Mouse (Mus musculus): Measurements from ENCODE around the gene Eid2b. TPM values are rescaled to one million over a fixed set of nuclear protein-coding genes. Genes with fewer than 3 reads are reported as not detected.
"Not testable (repeated sequence)": the region's sequence is repeated elsewhere in the genome, so short reads cannot be mapped to it uniquely, and the experiment has no call there.

Gene Eid2b
- polyA plus RNA-seq (2015; fragmentation: Nextera tagmentation; extraction: Ambion mirVana): 1.7 and 1.8 TPM in 2 replicates

- H3K9me3 ChIP-seq (replicated peaks): no peaks in the 10 kb centered on the region
- peak within 1 kb of the TSS; percentile 74 for H3K27ac ChIP-seq (replicated peaks)
- peaks cover 9% of the 10 kb centered on the region for H3K4me1 ChIP-seq (replicated peaks)
- peak within 1 kb of the TSS; percentile 85 for H3K9ac ChIP-seq
- ATAC-seq (ENCODE audit: insufficient read depth): peak; percentile 70
- 0 out of 2 replicates have a peak, but pooled peaks cover 5% of the 10 kb centered on the region for H3K27me3 ChIP-seq
- peak within 1 kb of the TSS; percentile 96 for H3K4me2 ChIP-seq
- H3K4me3 ChIP-seq (replicated peaks): peak within 1 kb of the TSS; percentile 82
- no peaks in the 10 kb centered on the region for H3K36me3 ChIP-seq (replicated peaks)
- WGBS (ENCODE audit: insufficient replicate concordance): 4% methylated on average over 68 of the region's 68 CpGs
These were observed at the start of gene Eid2b for GRCm38 (mm10) chr7:28277615-28278278. Gene Eid2b (plus strand): TSS chr7:28277739.

DNA sequence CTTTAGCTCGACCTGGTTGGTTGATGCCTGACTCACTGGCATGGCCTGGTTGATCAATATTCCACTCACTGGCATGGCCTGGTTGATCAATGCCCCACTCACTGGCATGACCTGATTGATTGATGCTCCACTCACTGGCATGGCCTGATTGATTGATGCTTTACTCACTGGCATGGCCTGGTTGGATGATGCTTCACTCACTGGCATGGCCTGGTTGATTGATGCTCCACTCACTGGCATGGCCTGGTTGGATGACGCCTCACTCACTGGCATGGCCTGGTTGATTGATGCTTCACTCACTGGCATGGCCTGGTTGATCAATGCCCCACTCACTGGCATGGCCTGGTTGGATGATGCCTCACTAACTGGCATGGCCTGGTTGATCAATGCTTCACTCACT, 33.6 kb upstream of the Eid2b start:
- H3K9me3 ChIP-seq (replicated peaks); ATAC-seq (ENCODE audit: insufficient read depth); H3K4me2 ChIP-seq; H3K4me3 ChIP-seq (replicated peaks); H3K27me3 ChIP-seq; H3K9ac ChIP-seq; H3K36me3 ChIP-seq (replicated peaks); H3K4me1 ChIP-seq (replicated peaks); H3K27ac ChIP-seq (replicated peaks): not testable (repeated sequence)
- WGBS (ENCODE audit: insufficient replicate concordance): 30% methylated on average over 2 of the region's 2 CpGs

DNA sequence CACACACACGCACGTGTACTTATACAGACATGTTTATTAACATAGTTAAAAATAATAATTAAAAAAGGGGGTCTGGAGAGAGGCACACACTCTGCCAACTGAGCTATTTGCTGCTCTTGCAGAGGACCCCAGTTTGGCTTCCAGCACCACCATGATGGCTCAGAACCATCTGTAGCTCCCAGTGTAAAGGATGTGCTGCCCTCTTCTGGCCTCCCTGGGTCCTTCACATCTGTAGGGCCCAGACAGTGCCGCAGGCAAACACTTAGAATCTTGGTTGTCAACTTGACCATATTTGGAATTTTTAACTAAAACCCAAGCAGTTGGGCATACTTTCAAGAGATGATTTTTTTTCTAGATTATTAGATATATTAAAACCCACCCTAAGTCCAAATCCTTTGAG, 28.6 kb upstream of the Eid2b start:
- no peaks in the 10 kb centered on the region for H3K9me3 ChIP-seq (replicated peaks)
- no peaks in the 10 kb centered on the region for H3K36me3 ChIP-seq (replicated peaks)
- H3K4me3 ChIP-seq (replicated peaks): no peak overlapping the region
- no peaks in the 10 kb centered on the region for H3K4me1 ChIP-seq (replicated peaks)
- H3K9ac ChIP-seq: no peak overlapping the region
- WGBS (ENCODE audit: insufficient replicate concordance): 63% methylated on average over 3 of the region's 3 CpGs
- no peaks in the 10 kb centered on the region for H3K27me3 ChIP-seq
- no peak overlapping the region for H3K27ac ChIP-seq (replicated peaks)
- H3K4me2 ChIP-seq: no peak overlapping the region
- ATAC-seq (ENCODE audit: insufficient read depth): no peak

GRCm38 (mm10) chr7:28251976-28252375, 25.6 kb upstream of the Eid2b start:
- 76% methylated on average over 17 of the region's 17 CpGs for WGBS (ENCODE audit: insufficient replicate concordance)
- Histone ChIP-seq H3K4me1 (replicated peaks) (no peaks in the 10 kb centered on the region), H3K27ac (replicated peaks) (no peak overlapping the region), H3K36me3 (replicated peaks) (no peaks in the 10 kb centered on the region), H3K9ac (no peak overlapping the region), H3K9me3 (replicated peaks) (peaks cover 5% of the 10 kb centered on the region; the same call in 1 of the 2 replicates), H3K4me3 (replicated peaks) (no peak overlapping the region), H3K4me2 (no peak overlapping the region), H3K27me3 (no peaks in the 10 kb centered on the region)
- ATAC-seq (ENCODE audit: insufficient read depth): no peak

GRCm38 (mm10) chr7:28254591-28254990, 22.9 kb upstream of the Eid2b start:
- Histone ChIP-seq H3K9me3 (replicated peaks) (peaks cover 5% of the 10 kb centered on the region; the same call in 1 of the 2 replicates), H3K27me3 (no peaks in the 10 kb centered on the region), H3K4me1 (replicated peaks) (no peaks in the 10 kb centered on the region), H3K27ac (replicated peaks) (no peak overlapping the region), H3K4me2 (no peak overlapping the region), H3K9ac (no peak overlapping the region), H3K36me3 (replicated peaks) (no peaks in the 10 kb centered on the region), H3K4me3 (replicated peaks) (no peak overlapping the region)
- no peak for ATAC-seq (ENCODE audit: insufficient read depth)
- 33% methylated on average over 6 of the region's 6 CpGs for WGBS (ENCODE audit: insufficient replicate concordance)

DNA sequence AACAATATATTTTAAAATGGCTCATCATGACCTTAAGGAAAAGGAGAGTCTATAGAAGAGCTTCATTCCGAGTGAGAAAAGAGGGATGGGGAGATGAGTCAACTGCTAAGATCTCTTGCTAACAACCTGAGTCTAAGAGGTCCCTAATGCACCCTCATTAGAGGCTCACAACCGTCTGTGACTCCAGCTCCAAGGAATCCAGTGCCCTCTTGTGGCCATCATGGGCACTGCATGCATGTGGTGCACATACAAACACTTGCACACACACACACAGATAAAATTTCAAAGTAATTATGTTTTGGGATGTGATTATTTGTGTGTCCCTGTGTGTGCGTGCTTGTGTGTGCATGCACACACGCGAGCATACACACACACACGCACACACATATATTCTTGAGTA, 22.1 kb upstream of the Eid2b start:
- ATAC-seq (ENCODE audit: insufficient read depth): no peak
- Histone ChIP-seq H3K27ac (replicated peaks) (no peak overlapping the region), H3K4me3 (replicated peaks) (no peak overlapping the region), H3K4me2 (no peak overlapping the region), H3K9me3 (replicated peaks) (peaks cover 5% of the 10 kb centered on the region; the same call in 1 of the 2 replicates), H3K27me3 (no peaks in the 10 kb centered on the region), H3K9ac (no peak overlapping the region), H3K4me1 (replicated peaks) (no peaks in the 10 kb centered on the region), H3K36me3 (replicated peaks) (no peaks in the 10 kb centered on the region)
- WGBS (ENCODE audit: insufficient replicate concordance): 62% methylated on average over 6 of the region's 6 CpGs

DNA sequence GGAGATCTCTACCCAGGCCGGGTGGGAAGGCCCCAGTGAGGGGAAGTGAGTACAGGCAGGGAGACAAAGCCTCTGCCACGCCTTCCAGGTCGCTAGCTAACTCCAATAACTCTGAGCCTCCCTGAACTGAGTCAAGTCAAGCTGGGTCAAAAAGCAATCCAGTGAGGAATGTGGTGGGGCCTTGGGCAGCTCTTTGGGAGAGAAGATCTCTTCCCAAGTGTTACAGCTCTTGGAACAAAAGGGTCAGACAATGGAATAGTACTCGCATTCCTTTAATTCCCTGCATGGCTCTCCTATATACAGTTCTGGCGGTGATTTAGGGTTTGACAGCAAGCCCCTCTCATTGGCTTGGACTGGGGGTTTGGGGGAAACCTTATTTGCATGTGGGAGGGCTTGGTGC, 14.7 kb upstream of the Eid2b start:
- no peaks in the 10 kb centered on the region for H3K36me3 ChIP-seq (replicated peaks)
- H3K27me3 ChIP-seq: peaks cover 21% of the 10 kb centered on the region
- no peak overlapping the region for H3K4me2 ChIP-seq
- H3K9ac ChIP-seq: no peak overlapping the region
- H3K27ac ChIP-seq (replicated peaks): no peak overlapping the region
- no peaks in the 10 kb centered on the region for H3K4me1 ChIP-seq (replicated peaks)
- 44% methylated on average over 5 of the region's 5 CpGs for WGBS (ENCODE audit: insufficient replicate concordance)
- no peak overlapping the region for H3K4me3 ChIP-seq (replicated peaks)
- H3K9me3 ChIP-seq (replicated peaks): no peaks in the 10 kb centered on the region
- no peak for ATAC-seq (ENCODE audit: insufficient read depth)

DNA sequence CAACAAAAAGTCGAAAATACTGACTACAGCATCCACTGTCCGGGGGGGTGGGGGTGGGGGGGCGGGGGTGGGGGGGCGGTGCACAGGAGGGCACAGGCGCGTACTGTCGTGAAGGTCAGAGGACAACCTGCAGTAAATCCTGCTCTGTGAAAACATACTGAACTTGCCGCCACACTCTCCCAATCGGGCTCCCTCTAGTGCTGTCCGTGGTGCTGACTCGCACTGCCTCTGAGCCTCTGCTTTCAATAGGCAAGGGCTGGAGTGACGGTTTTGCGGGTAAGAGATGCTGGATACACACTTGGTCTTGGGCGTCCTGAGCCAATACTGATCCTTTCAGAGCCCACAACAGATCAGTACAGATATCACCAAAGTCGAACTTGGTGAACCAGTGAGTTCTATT, 13.8 kb upstream of the Eid2b start:
- no peak for ATAC-seq (ENCODE audit: insufficient read depth)
- Histone ChIP-seq H3K36me3 (replicated peaks) (no peaks in the 10 kb centered on the region), H3K4me3 (replicated peaks) (no peak overlapping the region), H3K9ac (no peak overlapping the region), H3K4me2 (no peak overlapping the region), H3K27ac (replicated peaks) (no peak overlapping the region), H3K9me3 (replicated peaks) (no peaks in the 10 kb centered on the region), H3K27me3 (peaks cover 30% of the 10 kb centered on the region), H3K4me1 (replicated peaks) (peaks cover 7% of the 10 kb centered on the region)
- 4% methylated on average over 15 of the region's 15 CpGs for WGBS (ENCODE audit: insufficient replicate concordance)

GRCm38 (mm10) chr7:28265391-28265790, 12.1 kb upstream of the Eid2b start:
- 76% methylated on average over 13 of the region's 13 CpGs for WGBS (ENCODE audit: insufficient replicate concordance)
- H3K4me2 ChIP-seq: no peak overlapping the region
- H3K4me3 ChIP-seq (replicated peaks): no peak overlapping the region
- H3K36me3 ChIP-seq (replicated peaks): no peaks in the 10 kb centered on the region
- H3K27me3 ChIP-seq: peaks cover 37% of the 10 kb centered on the region
- H3K4me1 ChIP-seq (replicated peaks): peaks cover 7% of the 10 kb centered on the region
- H3K9me3 ChIP-seq (replicated peaks): no peaks in the 10 kb centered on the region
- H3K9ac ChIP-seq: no peak overlapping the region
- no peak for ATAC-seq (ENCODE audit: insufficient read depth)
- H3K27ac ChIP-seq (replicated peaks): no peak overlapping the region

DNA sequence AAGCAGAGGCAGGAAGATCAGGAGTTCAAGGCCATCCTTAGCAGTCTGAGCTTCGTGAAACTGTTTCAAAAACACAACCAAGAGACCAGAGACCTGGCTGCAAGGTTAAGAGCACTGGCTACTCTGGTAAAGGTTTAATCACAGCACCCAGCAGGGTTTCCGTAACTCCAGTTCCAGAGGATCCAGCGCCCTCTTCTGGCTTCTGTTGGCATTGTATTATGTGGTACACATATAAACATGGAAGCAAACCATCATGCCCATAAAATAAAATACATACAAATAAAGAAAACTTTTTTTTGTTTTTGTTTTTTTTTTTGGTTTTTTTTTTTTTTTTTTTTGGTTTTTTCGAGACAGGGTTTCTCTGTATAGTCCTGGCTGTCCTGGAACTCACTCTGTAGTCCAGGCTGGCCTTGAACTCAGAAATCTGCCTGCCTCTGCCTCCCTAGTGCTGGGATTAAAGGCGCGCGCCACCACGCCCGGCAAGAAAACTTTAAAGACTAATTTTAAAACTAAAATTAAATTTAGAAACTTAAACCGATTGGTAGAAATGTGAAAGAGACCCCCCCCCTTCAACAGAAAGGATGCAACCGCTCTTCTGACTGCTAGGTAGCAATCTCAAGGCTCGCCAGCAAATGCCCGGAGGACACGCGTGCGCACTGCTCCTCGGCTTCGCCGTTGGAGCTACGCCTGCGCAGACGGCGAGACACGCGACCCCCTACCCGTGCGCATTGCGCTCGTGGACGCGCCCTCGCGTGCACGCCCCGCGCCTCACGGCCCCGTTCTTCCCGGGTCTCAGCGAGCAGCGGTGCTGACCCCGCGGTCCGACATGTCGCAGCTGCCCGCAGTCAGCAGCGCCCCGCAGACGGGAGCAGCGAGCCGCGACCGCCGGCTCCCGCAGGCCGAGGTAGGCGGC, 10.2 kb upstream of the Eid2b start, which contains the start of gene Eid2:
Gene Eid2 (plus strand): TSS at position 753 of the 913 bp plus-strand sequence.
- Histone ChIP-seq H3K4me1 (replicated peaks) (peaks cover 7% of the 10 kb centered on the region), H3K9me3 (replicated peaks) (no peaks in the 10 kb centered on the region), H3K4me2 (peak within 1 kb of the TSS; percentile 75), H3K36me3 (replicated peaks) (no peaks in the 10 kb centered on the region), H3K27me3 (peaks cover 37% of the 10 kb centered on the region), H3K4me3 (replicated peaks) (peak within 1 kb of the TSS; percentile 62), H3K27ac (replicated peaks) (no peak within 1 kb of the TSS), H3K9ac (peak within 1 kb of the TSS; percentile 42; the same call in 1 of the 2 replicates)
- peak; percentile 37; the same call in 1 of the 2 replicates for ATAC-seq (ENCODE audit: insufficient read depth)
- 5% methylated on average over 57 of the region's 57 CpGs for WGBS (ENCODE audit: insufficient replicate concordance)

DNA sequence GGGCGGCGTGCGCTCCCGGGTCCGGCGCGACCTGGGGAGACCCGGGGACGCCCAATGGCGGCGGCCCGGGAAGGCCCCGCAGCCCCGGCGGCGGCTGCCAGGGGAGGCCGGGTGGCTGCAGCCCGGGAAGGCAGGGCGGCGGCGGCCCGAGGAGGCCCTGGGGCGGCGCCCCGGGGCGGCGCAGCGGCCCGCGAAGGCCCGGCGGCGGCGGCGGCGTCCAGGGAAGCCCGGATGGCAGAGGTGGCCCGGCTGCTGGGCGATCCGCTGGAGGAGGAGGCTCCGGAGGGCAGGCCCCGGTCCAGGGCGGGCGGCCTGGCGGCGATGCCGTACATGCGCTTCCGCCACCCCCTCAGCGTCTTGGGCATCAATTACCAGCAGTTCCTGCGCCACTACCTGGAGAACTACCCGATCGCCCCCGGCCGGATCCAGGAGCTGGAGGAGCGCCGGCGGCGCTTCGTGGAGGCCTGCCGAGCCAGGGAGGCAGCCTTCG, 9.5 kb upstream of the Eid2b start:
- Histone ChIP-seq H3K4me1 (replicated peaks) (peaks cover 7% of the 10 kb centered on the region), H3K36me3 (replicated peaks) (no peaks in the 10 kb centered on the region), H3K9ac (peak overlapping the region; percentile 42; the same call in 1 of the 2 replicates), H3K4me3 (replicated peaks) (peak overlapping the region; percentile 62), H3K4me2 (peak overlapping the region; percentile 75), H3K9me3 (replicated peaks) (no peaks in the 10 kb centered on the region), H3K27me3 (peaks cover 37% of the 10 kb centered on the region), H3K27ac (replicated peaks) (no peak overlapping the region)
- under 1% methylated on average over 58 of the region's 62 CpGs for WGBS (ENCODE audit: insufficient replicate concordance)
- peak; percentile 28; the same call in 1 of the 2 replicates for ATAC-seq (ENCODE audit: insufficient read depth)
